Mouse (Mus musculus): Measurements from ENCODE around the gene Fam166b. TPM values are rescaled to one million over a fixed set of nuclear protein-coding genes. Genes with fewer than 3 reads are reported as not detected.

The Fam166b gene
- total RNA-seq (2021), result not detected
- 0.52 TPM in 1 of 2 replicates, not detected in the other for polyA plus RNA-seq (2012; rRNA removed)
- long read RNA-seq, result 0 reads

DNA sequence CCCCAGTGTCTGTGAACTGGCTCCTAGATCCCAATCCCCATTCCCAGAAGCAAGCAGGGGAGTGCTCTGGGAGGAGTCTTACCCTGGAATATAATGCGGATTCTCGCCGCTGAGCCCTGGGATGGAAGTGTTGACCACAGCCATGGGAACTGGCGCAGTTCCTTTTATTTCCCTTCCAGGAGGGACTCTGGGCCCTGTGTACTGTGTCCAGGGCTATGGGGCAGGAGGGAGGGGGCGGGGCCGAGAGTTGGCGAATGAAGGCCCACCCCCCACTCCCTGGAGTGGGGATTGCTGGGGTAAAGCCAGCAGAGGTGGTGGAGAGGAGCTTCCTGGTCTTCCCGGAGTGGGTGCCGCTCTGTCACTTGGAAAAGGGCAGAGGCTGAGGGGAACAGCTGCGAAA is at the start of gene Fam166b:
Fam166b (minus strand) TSS at position 189 of the 400 bp plus-strand sequence.
- no peak for DNase-seq

DNA sequence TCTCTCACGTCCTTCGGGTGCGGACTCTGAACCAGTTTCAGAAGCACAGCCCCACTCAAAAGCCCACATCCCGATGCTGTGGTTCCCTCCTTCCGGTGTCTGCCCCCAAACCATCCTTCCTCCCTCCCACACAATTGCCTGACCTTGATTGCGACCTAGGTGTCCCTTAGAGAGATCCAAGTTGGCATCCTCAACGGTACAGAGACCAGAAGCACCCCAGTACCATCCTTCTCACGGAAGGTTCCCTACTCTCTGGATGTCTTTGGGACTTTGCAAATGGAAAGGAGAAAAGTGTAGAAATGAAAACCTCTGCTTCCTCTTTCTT is 49.6 kb upstream of the Fam166b start:
- DNase-seq, result no peak

DNA sequence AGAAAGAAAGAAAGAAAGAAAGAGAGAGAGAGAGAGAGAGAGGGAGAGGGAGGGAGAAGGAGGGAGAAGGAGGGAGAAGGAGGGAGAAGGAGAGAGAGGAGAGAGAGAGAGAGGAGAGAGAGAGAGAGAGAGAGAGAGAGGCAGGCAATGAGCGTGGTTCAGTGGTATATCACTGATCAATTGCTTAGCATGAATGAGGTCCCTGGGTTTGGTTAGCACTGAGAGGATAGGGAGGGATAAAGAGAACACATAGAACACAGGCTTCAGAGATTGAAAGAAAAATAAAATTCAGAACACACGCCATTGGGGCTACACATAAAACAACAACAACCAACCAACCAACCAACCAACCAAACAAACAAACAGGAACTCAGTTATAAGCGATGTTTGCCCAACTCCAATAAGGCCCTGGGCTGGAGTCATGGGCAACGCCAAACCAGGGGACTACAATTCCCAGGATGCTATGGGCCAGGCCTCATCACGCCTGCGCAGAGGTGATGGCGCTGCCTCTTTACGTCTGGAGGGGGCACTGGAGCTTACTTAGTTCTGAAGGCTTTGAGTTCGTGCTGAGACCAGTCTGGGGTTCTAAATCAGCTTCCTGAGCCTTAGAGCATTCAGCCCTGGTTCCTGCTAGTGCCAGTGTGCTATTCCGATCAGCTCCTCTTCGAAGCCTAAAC is 49.1 kb upstream of the Fam166b start:
- DNase-seq, result peak; percentile 92

- DNase-seq, result no peak
Measured at GRCm38 (mm10) chr4:43476604-43477003, 47.7 kb upstream of the Fam166b start.

- DNase-seq, result no peak
Measured at GRCm38 (mm10) chr4:43473636-43474035, 44.7 kb upstream of the Fam166b start.

GRCm38 (mm10) chr4:43470301-43470700 is 41.4 kb upstream of the Fam166b start:
- DNase-seq, result no peak

DNA sequence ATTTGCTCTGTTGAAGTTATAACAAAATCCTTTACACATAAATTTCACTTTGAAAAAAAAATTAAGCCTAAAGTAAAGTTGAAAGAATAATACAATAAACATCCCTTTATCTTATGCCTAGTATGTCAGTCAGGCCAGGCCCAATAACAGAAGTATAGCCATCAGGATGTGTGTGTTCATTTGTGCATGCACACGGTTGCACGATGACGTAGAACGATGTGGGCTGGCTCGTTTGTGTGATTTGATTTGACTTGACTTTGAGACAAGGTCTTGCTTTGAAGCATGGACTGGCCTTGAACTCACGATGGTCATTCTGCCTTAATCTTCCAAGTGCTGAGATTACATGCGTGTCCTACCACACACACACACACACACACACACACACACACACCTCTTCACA is 37.9 kb upstream of the Fam166b start:
- no peak for DNase-seq

DNA sequence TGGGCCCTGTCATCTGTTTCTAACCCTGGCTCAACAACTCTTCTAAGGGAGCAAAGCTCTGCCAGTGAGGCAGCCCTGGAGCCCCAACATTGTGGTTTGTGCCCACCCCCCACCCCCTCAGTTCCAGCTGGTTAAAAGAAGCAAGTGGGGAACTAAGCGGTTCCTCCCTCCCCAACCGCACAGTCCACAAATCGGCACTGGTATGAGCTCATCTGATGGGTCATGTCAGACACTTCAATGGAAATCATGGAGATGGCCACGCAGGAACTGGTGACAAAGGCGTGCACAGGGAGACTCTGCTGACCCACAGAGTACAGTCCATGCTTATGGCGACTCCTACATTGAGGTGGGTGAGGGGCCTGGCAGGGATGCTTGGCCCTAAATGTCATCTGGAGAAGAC is 37.0 kb upstream of the Fam166b start:
- DNase-seq, result no peak

- DNase-seq, result no peak
Measured at GRCm38 (mm10) chr4:43463102-43463501, 34.2 kb upstream of the Fam166b start.

DNA sequence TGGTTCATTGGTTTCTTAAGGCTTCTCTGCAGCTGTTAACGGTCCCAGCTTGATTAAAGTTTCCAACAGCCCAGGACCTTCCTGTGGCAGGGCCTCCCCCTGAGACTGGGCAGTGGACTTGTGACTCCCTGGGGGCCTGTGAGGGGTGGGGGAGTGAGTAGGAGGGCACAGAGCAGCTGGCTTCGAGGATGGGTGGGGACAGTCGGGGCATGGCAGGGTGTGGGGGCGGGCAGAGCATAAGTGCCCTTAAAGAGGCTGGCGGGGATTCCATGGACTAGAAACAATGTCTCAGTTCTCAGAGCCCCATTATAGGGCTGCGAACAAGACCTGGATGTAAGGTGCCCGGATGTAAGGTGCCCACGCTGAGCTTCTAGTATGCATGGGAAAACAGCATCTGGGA is 28.2 kb upstream of the Fam166b start:
- DNase-seq, result no peak

GRCm38 (mm10) chr4:43456470-43456869 is 27.5 kb upstream of the Fam166b start:
- DNase-seq, result no peak

GRCm38 (mm10) chr4:43454041-43454836 is 25.3 kb upstream of the Fam166b start, which contains the start of gene Cd72:
Gene Cd72 (minus strand): TSS chr4:43454628.
- DNase-seq, result no peak

DNA sequence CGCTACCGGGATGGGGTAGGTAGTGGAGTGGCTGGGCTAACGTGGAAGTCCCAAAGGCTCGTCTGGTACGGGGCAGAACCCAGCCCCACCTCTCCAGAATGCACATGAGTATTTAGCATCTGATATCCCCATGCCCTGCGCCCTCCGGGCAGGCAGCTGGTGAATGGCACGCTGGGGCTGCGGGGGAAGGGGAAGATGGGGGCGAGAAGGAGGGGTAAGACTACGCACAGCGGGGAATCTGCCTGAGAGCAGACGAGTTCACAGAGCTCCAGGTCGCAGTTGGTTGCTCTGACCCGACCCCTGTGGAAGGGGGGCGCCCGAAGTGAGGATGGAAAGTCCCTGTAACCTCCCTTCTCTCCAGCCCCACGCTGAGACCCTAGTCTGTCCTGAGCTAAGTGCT is 24.5 kb upstream of the Fam166b start:
- no peak for DNase-seq

DNA sequence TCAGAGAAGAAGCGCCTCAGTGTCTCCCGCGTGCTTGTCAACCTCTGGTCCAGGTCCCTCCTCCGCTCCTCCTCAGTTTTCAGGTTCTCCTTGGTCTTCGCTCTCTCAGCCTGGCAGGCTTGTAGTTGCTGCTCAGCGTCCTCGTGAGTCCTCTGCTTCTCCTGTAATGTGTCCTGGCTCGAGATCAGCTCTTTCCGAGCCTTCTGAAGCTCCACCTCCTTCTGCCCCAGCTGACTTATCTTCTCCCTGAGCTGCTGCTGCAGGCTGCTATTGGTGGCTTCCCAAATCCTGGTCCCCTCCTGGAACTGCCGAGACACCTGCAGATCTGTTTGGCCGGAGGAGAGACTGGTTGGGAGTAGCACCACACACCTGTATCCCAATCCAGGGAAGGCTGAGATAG is 23.4 kb upstream of the Fam166b start:
- DNase-seq, result peak; percentile 42

DNA sequence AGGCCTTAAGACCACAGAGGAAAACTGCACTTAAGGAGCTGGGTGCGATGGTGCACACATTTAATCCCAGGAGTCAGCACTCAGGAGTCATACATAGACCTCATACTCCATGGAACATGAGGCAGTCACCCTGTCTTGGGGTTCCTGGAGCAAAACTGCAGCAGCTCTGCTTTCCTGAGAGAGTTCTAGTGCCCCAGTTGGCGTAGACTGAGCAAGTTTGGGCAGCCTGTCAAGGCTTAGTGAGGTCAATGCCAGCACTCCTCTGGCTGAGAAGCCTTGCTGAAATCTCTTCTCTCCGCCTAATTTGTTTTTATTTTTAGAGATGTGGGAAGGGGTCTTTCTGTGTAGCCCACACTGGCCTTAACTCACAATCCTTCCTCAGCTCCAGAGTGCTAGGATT is 19.6 kb upstream of the Fam166b start:
- DNase-seq, result peak; percentile 74

- peak; percentile 79 for DNase-seq
Measured at GRCm38 (mm10) chr4:43447251-43447650, 18.3 kb upstream of the Fam166b start.

GRCm38 (mm10) chr4:43443511-43443910 is 14.6 kb upstream of the Fam166b start:
- DNase-seq, result peak; percentile 55

DNA sequence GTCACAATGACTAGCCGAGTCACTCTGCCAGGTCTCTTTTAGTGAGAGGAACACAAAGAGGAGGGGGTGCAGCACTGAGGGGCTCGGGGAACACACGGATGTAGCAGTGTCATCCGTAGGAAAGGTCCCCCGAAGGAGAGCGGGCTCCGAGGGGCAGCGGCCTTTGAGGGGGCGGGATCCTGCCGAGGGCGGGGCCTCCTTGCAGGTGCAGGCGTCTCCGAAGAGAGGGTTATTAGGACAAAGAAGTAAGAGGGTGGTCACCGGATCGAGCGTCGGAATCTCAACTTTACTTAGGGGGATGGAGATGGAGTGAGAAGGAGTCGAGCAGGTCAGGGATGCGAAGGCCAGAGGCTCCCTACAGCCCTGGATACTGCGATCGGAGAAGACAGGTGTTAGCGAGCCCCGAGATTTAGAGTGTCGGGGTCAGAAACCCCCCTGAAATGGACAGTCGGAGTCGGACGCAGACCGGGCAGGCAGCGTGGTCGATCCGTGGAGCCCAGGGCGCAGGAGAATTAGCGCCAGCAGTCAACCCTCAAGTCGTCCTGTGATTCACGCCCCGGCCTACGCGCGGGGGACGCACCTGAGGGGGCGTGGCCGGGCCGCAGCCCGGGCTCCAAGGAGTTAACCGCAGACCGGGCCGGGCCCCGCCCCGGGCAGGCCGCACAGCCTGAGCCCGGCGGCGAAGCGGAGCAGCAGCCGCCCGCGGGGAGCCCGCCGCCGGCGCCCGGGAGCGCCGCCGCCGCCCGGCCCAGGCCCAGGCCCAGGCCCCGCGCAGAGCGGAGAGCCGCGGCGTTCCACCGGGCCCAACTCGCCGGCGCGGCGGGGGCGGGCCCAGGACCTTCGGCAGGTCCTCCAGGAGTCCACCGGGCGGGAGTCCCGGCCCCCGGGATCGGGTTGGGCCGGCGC is 13.8 kb upstream of the Fam166b start:
- DNase-seq, result peak; percentile 84

DNA sequence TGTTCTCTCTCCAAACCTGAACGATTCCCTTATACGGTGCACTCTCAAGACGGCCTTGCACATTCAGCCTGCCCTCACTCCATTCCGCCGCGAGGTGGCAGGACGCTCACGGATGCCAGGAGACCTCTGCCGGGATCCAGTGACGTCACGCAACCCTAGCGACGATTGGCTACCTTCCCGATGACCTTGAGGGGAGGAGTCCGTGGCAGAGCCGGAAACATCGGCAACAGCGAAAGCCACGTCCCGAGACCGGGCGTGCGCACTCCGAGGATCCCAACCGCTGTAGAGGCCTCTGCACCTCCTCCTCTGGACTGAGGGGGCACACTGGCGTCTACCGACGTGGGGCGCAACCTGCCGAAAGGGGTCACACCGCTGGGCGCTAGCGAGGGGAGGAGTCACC is 13.1 kb upstream of the Fam166b start:
- peak; percentile 99 for DNase-seq

- no peak for DNase-seq
Measured at GRCm38 (mm10) chr4:43441639-43442038, 12.7 kb upstream of the Fam166b start, which contains the start of gene Tesk1. Gene Tesk1 (plus strand): TSS chr4:43441939.

GRCm38 (mm10) chr4:43432832-43433231 is 3.9 kb upstream of the Fam166b start:
- DNase-seq, result no peak

- peak; percentile 82 for DNase-seq
Measured at GRCm38 (mm10) chr4:43431690-43432089, 2.8 kb upstream of the Fam166b start.
